15 mouse cellular contexts compared by ENCODE assay signal in the genomic region with DNA sequence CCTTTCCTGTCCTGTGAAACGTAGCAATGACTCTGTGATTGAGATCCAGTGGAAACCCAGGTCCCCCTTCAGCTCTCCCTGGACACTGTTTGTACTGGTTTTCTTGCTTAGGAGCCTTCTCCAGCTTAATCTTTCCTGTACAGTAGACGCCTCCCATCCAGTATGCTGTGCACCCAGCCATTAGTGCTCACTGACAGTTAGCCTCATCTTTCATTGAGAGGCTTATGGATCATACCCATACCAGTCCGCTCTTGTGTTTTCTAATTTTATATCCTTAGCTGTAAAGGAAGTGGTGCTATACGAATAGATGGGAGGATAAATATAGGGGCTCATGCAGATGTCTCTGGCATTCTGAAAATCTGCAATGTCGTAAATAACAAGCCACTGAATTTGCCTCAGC.
DNase-seq lines count a peak whose midpoint lies in the region; ATAC-seq lines count a peak whose summit lies in the region.
"Had no signal": no experiment of that assay in that cellular context is flagged by ENCODE, and none has a peak within 500 bp of the region (broad histone marks: within the 10 kb centered on the region; RNA-seq: fewer than 3 reads in every experiment).

No protein-coding gene starts in this region.

- no peak overlapping the region for H3K9ac ChIP-seq in liver, embryonic 11.5 days (ENCODE audit: low read depth, low read length)
- H3K9ac ChIP-seq in forebrain, embryonic 16.5 days (replicated peaks; ENCODE audit: low read depth, low read length) = peak overlapping the region; percentile 26
- no peak overlapping the region for H3K9ac ChIP-seq in midbrain, embryonic 13.5 days (replicated peaks)
- H3K9ac ChIP-seq: lung, embryonic 15.5 days had no signal

- no peaks in the 10 kb centered on the region for H3K9me3 ChIP-seq in liver, embryonic 11.5 days (ENCODE audit: control insufficient read depth, low read length)
- no peaks in the 10 kb centered on the region for H3K9me3 ChIP-seq in forebrain, embryonic 16.5 days (ENCODE audit: control insufficient read depth, low read length)
- no peaks in the 10 kb centered on the region for H3K9me3 ChIP-seq in midbrain, embryonic 13.5 days
- H3K9me3 ChIP-seq: lung, embryonic 15.5 days had no signal

- peak; percentile 29; the same call in 1 of the 2 replicates for ATAC-seq in cerebellum, adult (ENCODE audit: insufficient number of reproducible peaks, low FRiP score, low TSS enrichment)
- 0 out of 2 replicates have a peak, but pooled peaks have one; percentile 15 for ATAC-seq in liver, embryonic 11.5 days (replicated peaks; ENCODE audit: low FRiP score)
- ATAC-seq in forebrain, embryonic 16.5 days = no peak
- ATAC-seq in midbrain, embryonic 13.5 days = no peak
- ATAC-seq: activated CD4-positive, CD25-positive, alpha-beta regulatory T cell, adult 4 months had no signal

- no peak overlapping the region for H3K4me2 ChIP-seq in liver, embryonic 11.5 days
- peak overlapping the region; percentile 44 for H3K4me2 ChIP-seq in forebrain, embryonic 16.5 days (ENCODE audit: low read length)
- H3K4me2 ChIP-seq in midbrain, embryonic 13.5 days (replicated peaks) = peak overlapping the region; percentile 34
- H3K4me2 ChIP-seq: lung, embryonic 15.5 days had no signal

- peaks cover 5% of the 10 kb centered on the region for H3K4me1 ChIP-seq in liver, embryonic 11.5 days (replicated peaks; ENCODE audit: control insufficient read depth, insufficient read depth, low read length)
- peaks cover 31% of the 10 kb centered on the region for H3K4me1 ChIP-seq in forebrain, embryonic 16.5 days (replicated peaks; ENCODE audit: control insufficient read depth, insufficient read depth, low read length)
- peaks cover 58% of the 10 kb centered on the region for H3K4me1 ChIP-seq in midbrain, embryonic 13.5 days (replicated peaks)

- no peaks in the 10 kb centered on the region for H3K27me3 ChIP-seq in liver, embryonic 11.5 days (replicated peaks; ENCODE audit: control insufficient read depth, insufficient read depth, low read length)
- H3K27me3 ChIP-seq in forebrain, embryonic 16.5 days (replicated peaks; ENCODE audit: control insufficient read depth, insufficient read depth, low read length) = no peaks in the 10 kb centered on the region
- H3K27me3 ChIP-seq in midbrain, embryonic 13.5 days = no peaks in the 10 kb centered on the region
- H3K27me3 ChIP-seq: lung, embryonic 15.5 days had no signal

- no peak for DNase-seq in cerebellum, postnatal 25 days
- DNase-seq in liver, embryonic 11.5 days (ENCODE audit: low spot score) = no peak
- no peak for DNase-seq in liver
- no peak for DNase-seq in urinary bladder, postnatal 36 days (ENCODE audit: low spot score in 2 of 2)
- no peak for DNase-seq in left cerebral cortex, adult 11 months (ENCODE audit: low spot score)
- DNase-seq: cerebellum, postnatal 36 days; heart, postnatal 4 days; kidney, postnatal 10 days; right cerebral cortex, postnatal 4 days had no signal

- WGBS in liver, embryonic 11.5 days = 68% methylated on average over 5 of the region's 5 CpGs
- 40% methylated on average over 5 of the region's 5 CpGs for WGBS in forebrain, embryonic 16.5 days
- 65% methylated on average over 5 of the region's 5 CpGs for WGBS in midbrain, embryonic 13.5 days

- H3K4me3 ChIP-seq in liver, embryonic 11.5 days (ENCODE audit: low read depth, low read length) = no peak overlapping the region
- H3K4me3 ChIP-seq in forebrain, embryonic 16.5 days (replicated peaks; ENCODE audit: low read length) = peak overlapping the region; percentile 20; the same call in 1 of the 2 replicates
- 0 out of 2 replicates have a peak overlapping the region, but pooled peaks have one; percentile 5 for H3K4me3 ChIP-seq in midbrain, embryonic 13.5 days (replicated peaks)
- H3K4me3 ChIP-seq: lung, embryonic 15.5 days had no signal

- H3K36me3 ChIP-seq in liver, embryonic 11.5 days (ENCODE audit: control insufficient read depth, insufficient read depth, low read length) = no peaks in the 10 kb centered on the region
- no peaks in the 10 kb centered on the region for H3K36me3 ChIP-seq in forebrain, embryonic 16.5 days (ENCODE audit: control insufficient read depth, insufficient read depth)
- H3K36me3 ChIP-seq in midbrain, embryonic 13.5 days = peaks cover 3% of the 10 kb centered on the region; the same call in 1 of the 2 replicates

- H3K27ac ChIP-seq in liver, embryonic 11.5 days (ENCODE audit: low read depth, low read length) = no peak overlapping the region
- H3K27ac ChIP-seq in forebrain, embryonic 16.5 days (ENCODE audit: low read length) = peak overlapping the region; percentile 59
- H3K27ac ChIP-seq in midbrain, embryonic 13.5 days = peak overlapping the region; percentile 35; the same call in 1 of the 2 replicates
- H3K27ac ChIP-seq: lung, embryonic 15.5 days; stomach, postnatal 0 days had no signal

Comparison
In these comparisons a context has a peak if more than half of its experiments do, and no peak if none do; other contexts are left out.
1. ATAC-seq: peak in cerebellum, adult (single experiment) and liver, embryonic 11.5 days (single experiment); none in forebrain, embryonic 16.5 days (single experiment) and midbrain, embryonic 13.5 days (single experiment).